Mouse (Mus musculus): ENCODE results near the gene Eddm3b.
"Not testable (repeated sequence)": the region's sequence is repeated elsewhere in the genome, so short reads cannot be mapped to it uniquely, and the experiment has no call there.

The Eddm3b gene

GRCm38 (mm10) chr14:51143287-51143686 is 29.1 kb downstream of the Eddm3b start:
- no peak for DNase-seq (ENCODE audit: low spot score)

GRCm38 (mm10) chr14:51143937-51144336 is 29.7 kb downstream of the Eddm3b start:
- DNase-seq (ENCODE audit: low spot score) = no peak

GRCm38 (mm10) chr14:51144451-51144850 is 30.2 kb downstream of the Eddm3b start:
- no peak for DNase-seq (ENCODE audit: low spot score)

GRCm38 (mm10) chr14:51145521-51145920 is 31.3 kb downstream of the Eddm3b start:
- DNase-seq (ENCODE audit: low spot score) = no peak

- DNase-seq (ENCODE audit: low spot score) = no peak
Observed at GRCm38 (mm10) chr14:51146685-51147084, 32.5 kb downstream of the Eddm3b start, which contains the start of gene Rnase1. Gene Rnase1, minus strand, starts transcription at chr14:51146785.

- DNase-seq (ENCODE audit: low spot score) = no peak
Observed at GRCm38 (mm10) chr14:51148006-51148405, 33.8 kb downstream of the Eddm3b start.

- no peak for DNase-seq (ENCODE audit: low spot score)
Observed at GRCm38 (mm10) chr14:51149164-51149563, 34.9 kb downstream of the Eddm3b start.

- DNase-seq (ENCODE audit: low spot score) = no peak
Observed at GRCm38 (mm10) chr14:51150206-51150831, 36.1 kb downstream of the Eddm3b start.

GRCm38 (mm10) chr14:51152249-51152870 is 38.1 kb downstream of the Eddm3b start:
- no peak for DNase-seq (ENCODE audit: low spot score)

- no peak for DNase-seq (ENCODE audit: low spot score)
Observed at GRCm38 (mm10) chr14:51156056-51156735, 42.0 kb downstream of the Eddm3b start.

- DNase-seq (ENCODE audit: low spot score) = no peak
Observed at GRCm38 (mm10) chr14:51156736-51157068, 42.5 kb downstream of the Eddm3b start.

- no peak for DNase-seq (ENCODE audit: low spot score)
Observed at GRCm38 (mm10) chr14:51157072-51157471, 42.8 kb downstream of the Eddm3b start.

- DNase-seq (ENCODE audit: low spot score) = not testable (repeated sequence)
Observed at GRCm38 (mm10) chr14:51161976-51162375, 47.8 kb downstream of the Eddm3b start, which contains the start of gene Rnase2b. Gene Rnase2b, plus strand, starts transcription at chr14:51162260.

- DNase-seq (ENCODE audit: low spot score) = not testable (repeated sequence)
Observed at GRCm38 (mm10) chr14:51163323-51163722, 49.1 kb downstream of the Eddm3b start.

GRCm38 (mm10) chr14:51165435-51165834 is 51.2 kb downstream of the Eddm3b start:
- no peak for DNase-seq (ENCODE audit: low spot score)

GRCm38 (mm10) chr14:51166068-51166467 is 51.8 kb downstream of the Eddm3b start:
- no peak for DNase-seq (ENCODE audit: low spot score)

Data from ovary, postnatal 36 days (tissue).